Mouse (Mus musculus): ENCODE measurements around the gene Fyn. TPM values are rescaled to one million over a fixed set of nuclear protein-coding genes. Genes with fewer than 3 reads are reported as not detected.
A peak's percentile ranks its signal among the peaks of the same experiment; 100 is the strongest.

Fyn gene
- total RNA-seq, 2 experiments from 2014 or later: 13.3 to 17.8 TPM

DNA sequence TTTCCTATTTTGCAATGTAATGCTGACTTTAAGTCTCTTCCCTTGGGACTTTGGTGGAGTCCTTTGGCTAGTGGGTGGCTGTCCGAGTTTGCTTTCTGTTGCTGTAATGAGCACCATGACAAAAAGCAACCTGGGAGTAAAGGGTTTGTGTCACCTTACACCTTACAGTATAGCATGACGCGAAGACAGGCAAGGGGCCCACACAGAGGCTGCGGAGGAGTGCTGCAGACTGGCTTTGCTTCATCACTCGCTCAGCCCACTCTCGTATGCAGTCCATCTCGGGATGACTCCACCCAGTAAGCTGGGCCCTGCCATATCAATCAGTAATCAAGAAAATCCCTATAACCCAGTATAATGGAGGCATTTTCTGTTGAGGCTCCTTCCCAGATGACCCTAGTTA is 65.2 kb downstream of the Fyn start:
- no peak for DNase-seq
- intact Hi-C loops (cut with DNase I; ENCODE audit: low total_unique reads): no loop called here

DNA sequence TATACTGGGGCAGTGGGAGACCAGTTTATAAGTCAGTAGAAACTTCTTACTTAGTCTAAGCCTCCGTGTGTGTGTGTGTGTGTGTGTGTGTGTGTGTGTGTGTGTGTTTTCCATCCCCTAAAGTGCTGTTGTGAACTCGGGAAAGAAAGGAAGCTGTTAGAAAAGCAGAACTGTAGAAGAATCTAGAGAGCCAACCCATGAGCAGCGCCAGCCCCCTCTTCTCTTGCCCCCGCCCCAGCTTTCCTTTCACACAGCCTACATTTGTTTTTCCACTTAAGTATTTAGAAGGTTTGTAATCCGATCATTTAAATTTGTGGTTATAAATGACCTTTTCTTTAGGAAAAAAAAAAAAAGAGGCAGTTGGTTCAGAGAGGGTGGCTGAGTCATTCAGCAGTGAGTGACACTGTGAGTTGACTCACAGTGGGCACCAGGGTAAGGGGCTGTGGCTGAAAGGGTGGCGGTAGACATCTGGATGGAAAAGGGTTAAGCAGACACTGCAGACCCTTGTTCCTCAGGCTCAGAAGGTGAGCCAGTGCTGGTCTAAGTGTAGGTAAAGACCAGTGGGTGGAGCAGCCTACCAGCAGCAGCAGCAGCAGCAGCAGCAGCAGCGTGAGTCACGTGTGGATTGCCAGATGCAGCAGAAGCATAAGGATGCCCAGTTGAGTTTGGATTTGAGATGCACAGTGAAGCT is 66.2 kb downstream of the Fyn start:
- intact Hi-C loops (cut with DNase I; ENCODE audit: low total_unique reads): no loop called here
- no peak for DNase-seq

DNA sequence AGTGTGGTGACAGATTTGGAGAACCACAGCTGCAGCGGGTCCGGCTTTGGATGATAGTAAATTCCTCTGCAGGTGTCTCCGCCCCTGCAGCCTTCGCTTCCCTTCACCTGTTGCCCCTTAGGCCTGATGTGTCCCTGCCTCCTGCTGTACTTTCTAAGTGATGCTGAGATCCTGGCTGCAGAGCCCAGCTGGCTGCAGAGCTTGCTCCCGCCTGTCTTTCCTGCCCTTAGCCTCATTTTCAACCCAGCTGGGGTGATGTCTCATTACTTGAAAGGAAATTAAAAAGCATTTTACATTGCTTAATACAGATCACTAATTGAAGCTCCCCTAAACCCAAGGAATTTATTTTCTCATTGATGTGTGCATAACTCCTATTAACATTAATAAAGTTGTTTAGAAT is 70.2 kb downstream of the Fyn start:
- no peak for DNase-seq
- intact Hi-C loops (cut with DNase I; ENCODE audit: low total_unique reads): no loop called here

DNA sequence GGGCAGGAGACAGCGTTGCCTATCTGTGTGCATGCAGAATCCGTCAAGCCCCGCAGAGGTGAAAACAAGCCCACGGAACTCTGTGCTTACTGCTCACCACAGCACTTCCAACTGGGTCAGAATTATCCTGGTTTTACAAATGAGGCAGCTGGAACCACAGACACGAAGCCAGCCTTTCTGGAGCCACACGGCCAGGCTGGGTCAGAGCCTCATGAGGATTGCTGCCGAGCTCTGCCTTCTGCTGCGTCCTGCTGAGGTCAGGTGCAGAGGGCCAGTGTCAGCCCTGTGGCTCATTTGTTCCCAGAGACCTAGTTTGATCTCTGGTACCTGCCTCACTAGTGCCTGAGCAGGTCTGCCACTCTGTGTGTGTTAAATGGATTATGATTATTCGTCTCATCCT is 71.9 kb downstream of the Fyn start:
- DNase-seq: no peak
- intact Hi-C loops (cut with DNase I; ENCODE audit: low total_unique reads): no loop called here

DNA sequence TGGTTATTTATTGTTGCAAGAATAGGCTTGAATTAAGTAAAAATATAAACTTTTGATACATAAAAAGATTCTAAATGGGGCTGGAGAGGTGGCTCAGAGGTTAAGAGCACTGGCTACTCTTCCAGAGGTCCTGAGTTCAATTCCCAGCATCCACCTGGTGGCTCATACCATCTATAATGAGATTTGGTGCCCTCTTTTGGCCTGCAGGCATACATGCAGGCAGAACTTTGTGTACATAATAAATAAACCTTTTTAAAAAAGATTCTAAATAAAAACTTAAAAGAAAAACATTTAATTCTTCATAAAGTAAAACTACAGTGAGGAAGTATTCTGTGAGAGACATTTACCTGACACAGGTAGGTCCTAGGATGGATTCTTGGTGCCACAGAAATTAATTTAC is 73.0 kb downstream of the Fyn start:
- DNase-seq: no peak
- intact Hi-C loops (cut with DNase I; ENCODE audit: low total_unique reads): no loop called here

DNA sequence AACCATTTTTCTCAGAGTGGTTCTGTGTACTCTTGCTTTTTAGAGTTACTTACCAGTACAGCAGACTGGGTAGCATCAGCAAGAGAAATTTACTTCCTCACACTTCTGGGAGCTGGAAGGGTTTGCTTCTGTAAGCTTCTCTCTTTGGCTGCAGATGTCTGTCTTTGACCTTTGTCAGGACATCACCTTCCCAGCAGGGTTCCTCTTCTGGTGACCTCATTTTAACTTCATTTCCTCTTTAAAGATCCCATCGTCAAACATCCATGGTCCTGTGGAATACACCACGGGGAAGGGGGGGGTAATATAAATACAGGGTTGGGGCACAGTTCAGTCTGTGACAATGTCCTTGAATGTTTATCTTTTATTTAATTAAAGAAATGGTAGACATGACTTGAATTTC is 74.5 kb downstream of the Fyn start:
- intact Hi-C loops (cut with DNase I; ENCODE audit: low total_unique reads): no loop called here
- no peak for DNase-seq

DNA sequence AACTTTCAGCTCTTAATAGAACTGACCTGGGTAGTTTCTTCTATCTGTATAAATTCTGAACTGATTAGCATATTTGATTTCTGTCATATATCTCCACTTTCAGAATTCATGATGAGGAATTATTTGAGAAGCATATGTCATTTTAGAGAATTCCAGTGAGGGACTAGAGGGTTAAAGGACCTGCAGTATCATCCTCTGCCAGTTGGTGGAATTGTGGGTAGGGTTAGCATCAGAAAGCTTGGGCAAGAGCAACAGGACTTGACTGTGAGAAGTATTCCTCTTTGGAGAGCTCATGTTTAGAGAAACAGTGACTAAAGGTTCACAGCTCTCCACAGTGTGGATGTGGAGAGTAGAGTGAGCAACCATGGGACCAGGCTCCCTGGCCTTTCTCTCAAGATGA is 75.3 kb downstream of the Fyn start:
- intact Hi-C loops (cut with DNase I; ENCODE audit: low total_unique reads): no loop called here
- no peak for DNase-seq

DNA sequence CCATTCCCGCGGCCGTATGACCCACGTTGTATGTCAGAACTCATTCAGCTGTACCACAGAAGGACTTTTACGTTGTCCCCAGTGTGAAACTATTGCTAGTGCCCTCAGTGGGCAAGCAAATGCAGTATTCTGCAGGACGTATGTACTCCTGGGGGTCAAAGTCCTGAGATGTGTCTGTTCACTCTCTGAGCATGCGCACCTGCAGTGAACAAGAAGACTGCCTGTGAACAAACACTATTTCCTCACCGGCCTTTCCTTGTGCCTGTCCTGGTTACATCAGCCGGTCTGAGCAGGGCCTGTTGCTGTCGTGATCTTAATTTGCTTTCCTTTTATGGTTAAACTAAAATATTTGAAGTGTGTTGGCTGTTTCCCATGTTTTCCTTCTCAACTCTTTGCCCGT is 77.2 kb downstream of the Fyn start:
- intact Hi-C loops (cut with DNase I; ENCODE audit: low total_unique reads): no loop called here
- DNase-seq: no peak

DNA sequence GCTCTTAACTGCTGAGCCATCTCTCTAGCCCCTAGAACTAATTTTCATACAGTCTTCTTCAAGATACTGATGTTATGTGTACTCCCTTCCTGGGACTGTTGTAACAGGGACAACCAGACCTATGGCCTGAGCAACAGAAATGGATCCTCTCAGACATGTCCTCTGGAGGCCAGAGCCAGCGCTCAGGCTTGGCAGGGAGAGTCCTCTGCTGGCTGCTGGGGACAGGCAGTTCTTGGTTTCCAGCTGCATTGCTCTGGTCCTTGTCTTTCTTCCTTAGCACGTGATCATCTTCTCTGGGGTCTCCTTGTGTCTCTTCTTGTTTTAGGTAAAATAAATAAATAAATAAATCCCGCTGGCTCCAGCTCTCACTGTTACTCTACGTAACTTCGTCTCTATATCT is 78.1 kb downstream of the Fyn start:
- DNase-seq: no peak
- intact Hi-C loops (cut with DNase I; ENCODE audit: low total_unique reads): no loop called here

DNA sequence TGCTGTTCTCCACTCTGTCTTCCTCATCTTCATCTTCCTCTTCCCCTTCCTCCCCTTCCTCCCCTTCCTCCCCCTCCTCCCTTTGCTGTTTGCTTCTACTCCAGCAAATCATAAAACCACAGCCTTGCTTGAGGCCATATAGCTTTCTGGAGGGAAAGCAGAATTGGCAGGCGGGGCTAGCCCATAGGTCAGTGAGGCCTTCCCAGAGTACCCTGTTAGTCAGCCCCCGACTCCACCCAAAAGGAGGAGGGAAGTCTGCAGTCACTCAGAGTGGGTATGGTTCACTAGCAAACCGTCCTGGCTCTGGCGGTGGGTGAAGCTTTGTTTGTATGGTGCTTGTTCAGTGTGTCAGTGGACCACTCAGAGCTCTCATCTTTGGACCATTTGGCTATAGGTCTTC is 80.5 kb downstream of the Fyn start:
- no peak for DNase-seq
- intact Hi-C loops (cut with DNase I; ENCODE audit: low total_unique reads): no loop called here

DNA sequence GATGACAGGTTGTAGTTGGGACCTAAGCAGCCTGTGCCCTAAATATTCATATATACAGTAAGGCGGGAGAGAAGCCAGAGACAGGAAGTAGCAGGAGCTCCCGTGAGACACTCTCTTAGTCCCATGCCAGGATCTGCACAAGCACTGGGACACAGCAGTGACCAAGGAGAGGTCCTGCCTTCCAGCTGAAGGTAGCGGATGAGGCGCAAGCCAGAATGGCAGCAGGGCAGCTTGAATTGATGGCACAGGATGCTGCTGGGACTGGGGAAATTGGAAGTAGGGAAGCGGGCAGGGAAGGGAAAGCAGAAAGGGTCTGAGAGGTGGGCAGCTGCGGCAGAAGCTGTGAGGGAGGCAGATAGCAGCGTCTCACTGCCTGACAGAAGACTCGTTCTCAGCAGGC is 81.7 kb downstream of the Fyn start:
- no peak for DNase-seq
- intact Hi-C loops (cut with DNase I; ENCODE audit: low total_unique reads): no loop called here

DNA sequence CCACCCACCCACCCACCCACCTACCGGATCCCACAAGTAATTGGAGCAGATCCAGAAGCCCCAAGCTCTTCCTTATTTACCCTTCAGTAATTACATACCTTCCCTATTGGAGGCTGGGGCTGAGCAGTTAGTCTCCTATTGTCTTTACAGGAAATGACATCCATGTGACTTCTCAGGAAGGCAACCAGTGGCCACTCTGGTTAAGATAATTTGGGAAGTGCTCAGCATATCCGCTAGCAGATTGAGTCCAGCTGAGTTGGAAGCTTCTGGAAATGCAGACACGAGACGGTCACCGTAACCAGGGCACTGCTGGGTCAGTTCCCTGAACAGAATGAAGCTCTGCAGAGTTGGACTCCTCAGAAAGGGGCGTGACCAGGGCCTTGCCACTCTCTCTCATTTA is 82.4 kb downstream of the Fyn start:
- intact Hi-C loops (cut with DNase I; ENCODE audit: low total_unique reads): no loop called here
- DNase-seq: no peak

DNA sequence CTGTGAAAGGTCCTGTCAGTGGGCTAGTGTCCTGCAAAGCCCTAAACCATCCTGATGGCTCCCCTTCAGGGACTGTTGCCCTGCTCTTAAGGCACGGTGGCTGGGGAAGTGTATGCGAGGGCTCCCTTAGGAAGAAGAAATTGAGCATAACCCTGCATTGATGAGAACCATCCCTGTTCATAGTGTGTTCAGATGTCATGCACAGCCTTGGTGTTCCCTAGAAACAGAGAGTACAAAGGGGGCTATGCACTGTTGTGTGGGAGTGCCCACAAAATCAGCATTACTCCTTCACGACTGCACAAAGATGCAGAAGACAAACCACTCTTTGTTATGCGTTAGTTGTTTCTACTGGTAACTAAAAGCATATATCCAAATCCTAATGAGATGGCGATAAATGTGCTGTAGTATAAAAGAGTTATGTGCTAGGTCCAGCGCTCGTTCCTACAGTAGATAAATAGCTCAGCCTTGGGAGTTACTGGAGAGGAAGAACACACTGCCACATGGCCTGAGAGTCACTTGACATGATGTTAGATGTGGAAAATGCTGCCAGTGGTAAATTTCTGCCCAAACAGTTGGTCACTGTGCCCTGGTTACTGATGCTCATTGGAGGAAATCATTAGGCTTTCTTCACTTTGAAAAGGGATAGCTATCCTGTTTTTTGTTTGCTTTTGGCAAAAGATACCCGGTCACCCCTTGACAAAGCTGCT is 83.4 kb downstream of the Fyn start:
- intact Hi-C loops (cut with DNase I; ENCODE audit: low total_unique reads): no loop called here

DNA sequence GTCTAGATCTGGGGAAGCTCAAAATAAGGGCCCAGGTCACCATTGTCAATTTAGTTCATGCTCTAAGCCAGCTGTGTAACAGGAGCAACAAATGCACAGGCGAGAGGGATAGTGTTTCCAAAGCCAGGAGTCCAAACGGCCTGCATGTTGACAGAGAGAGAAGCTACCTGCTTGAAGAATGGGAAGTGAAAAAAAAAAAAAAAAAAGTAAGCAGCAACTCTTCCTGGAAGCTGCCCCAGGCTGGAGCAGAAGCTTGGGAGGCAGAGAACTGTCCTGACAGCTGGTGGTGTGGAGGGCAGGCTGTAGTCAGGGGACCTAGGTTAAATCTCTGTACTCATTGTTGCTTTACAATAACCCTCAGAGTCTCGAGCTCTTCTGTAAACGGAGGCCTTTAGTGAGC is 86.7 kb downstream of the Fyn start:
- no peak for DNase-seq
- intact Hi-C loops (cut with DNase I; ENCODE audit: low total_unique reads): no loop called here

More for the DNA sequence above, 83.4 kb downstream of the Fyn start:
- DNase-seq: no peak

DNA sequence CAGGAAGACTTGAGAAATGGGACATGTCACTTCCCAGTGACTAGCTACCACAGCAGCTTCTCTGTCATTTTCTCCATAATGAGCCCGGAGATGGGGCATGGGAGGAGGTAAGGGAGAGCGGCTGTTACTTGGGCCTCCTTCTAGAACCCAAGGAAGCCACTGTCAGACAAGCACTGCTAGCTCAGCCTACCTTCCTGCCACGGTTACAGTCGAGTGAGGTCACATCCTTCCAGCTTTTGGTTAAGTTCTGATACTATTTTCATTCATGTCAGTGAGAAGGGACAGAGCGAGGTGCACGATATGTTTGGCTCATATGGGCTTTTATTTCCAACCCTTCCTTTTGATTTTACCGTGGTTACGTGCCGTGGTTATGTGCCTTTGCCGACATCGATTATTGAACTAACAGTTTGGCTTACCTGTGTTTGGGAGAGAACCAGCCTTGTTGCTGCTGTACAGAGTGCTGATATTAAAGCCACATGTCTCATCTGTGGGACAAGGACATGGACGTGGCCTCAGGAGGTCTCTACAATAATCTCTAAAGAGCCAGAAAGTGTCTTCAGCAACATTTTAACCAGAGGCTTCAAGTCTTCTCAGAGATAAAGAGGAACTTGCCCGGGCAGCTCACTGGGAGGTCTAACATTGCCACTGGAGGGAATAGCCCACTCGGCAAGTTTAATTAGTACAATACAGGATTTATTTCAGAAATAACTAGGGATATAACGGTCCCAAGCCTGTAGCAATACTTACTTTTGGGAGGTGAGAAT is 87.4 kb downstream of the Fyn start:
- no peak for DNase-seq
- intact Hi-C loops (cut with DNase I; ENCODE audit: low total_unique reads): no loop called here

DNA sequence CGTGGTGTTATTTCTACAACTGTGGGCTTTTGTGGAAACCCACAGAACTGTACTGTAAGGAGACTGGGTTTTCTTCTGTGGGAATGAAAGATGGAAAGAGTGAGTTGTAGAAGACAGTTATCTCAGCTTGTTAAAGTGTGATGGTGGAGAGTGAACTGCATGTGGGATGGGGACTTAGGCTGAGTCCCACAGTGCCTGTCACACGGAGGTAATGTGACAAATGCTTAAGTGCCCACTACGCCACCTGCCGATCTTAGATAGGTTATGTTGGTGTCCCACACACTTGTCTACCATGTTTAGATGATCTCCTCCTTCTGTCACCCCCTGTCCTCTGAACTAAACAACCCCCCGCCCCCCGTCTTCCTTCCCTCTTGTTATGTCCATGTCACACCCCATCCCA is 88.1 kb downstream of the Fyn start:
- intact Hi-C loops (cut with DNase I; ENCODE audit: low total_unique reads): no loop called here
- DNase-seq: no peak

DNA sequence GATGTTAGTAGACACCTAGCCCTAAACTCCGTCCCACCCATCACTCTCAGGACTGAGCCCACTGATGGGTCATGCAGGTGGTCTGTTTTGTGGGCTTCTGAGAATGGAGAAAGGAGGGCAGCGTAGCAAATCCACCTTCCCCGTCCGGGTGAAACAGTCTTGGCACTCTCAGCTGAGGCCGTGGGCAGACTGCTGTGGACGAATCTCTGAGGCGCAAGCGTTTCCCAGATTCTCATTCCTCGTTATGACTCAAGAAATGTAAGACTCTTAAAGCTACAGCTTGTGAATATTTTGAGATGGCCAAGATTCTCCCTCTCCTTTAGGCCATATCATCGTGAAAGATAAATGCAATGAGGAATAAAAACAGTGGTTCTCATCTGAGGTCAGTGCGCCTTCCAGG is 88.6 kb downstream of the Fyn start:
- intact Hi-C loops (cut with DNase I; ENCODE audit: low total_unique reads): no loop called here

DNA sequence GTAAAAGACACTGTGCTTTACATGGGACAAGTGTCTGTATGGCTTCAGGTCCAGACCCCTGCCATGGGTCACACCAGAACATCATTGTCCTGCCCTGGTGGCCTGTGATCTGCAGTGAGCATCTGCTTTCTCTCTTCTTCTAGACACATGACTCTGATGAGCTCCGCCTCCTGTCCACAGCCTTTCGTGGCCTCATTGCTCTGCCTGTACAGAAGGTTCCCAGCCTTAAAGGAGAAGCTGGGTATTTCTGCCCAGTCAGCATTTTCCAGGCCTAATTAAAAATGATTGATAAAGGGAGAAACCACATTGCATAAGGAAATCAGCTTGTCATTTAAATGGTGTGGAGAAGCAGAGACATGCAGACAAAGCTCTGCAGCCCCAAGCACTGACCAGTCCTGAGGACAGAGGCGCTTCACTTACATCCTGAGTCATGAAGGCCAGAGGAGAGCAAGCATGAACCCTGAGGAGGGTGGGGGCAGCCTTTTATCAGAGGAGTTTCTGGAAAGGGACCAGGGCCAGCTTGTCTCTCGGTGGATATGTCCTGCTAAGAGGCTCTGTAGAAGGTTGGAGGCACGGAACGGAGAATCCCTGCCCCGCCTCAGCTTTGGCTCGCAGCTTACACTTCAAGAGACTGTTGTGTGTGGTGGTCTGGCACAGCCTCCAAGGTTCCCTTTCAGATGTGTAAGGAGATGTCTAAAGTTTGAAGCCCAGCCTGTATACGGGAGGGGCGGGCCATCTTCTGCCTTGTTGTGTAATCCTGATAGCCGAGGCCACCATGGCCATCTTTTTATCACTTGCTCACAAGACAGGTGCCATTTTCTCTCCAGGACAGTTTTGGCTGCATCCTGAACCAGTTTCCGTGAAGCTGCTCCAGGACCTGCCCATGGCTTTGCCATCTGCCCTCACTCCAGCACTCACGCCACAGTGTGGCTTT is 90.4 kb downstream of the Fyn start:
- intact Hi-C loops (cut with DNase I; ENCODE audit: low total_unique reads): no loop called here
- DNase-seq: peak; percentile 27

More for the DNA sequence above, 88.6 kb downstream of the Fyn start:
- DNase-seq: no peak

DNA sequence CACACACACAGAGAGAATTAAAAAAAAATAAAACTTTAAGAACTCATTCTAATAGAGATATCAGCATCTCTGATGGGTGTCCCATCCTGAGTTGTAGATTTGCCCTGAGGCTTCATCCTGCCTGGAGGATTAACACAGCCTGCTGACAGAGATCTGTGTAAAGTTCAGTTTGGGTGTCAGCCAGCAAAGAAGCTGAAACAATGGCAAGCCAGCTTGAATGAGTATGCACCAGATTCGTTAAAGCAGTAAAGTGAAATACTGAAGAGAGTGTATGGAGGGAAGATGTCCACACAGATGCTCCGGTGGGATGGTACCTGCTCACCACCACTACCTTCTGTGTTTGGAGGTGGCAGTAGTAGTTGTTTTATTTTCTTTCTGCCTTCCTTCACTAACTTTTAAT is 92.0 kb downstream of the Fyn start:
- no peak for DNase-seq
- intact Hi-C loops (cut with DNase I; ENCODE audit: low total_unique reads): no loop called here

DNA sequence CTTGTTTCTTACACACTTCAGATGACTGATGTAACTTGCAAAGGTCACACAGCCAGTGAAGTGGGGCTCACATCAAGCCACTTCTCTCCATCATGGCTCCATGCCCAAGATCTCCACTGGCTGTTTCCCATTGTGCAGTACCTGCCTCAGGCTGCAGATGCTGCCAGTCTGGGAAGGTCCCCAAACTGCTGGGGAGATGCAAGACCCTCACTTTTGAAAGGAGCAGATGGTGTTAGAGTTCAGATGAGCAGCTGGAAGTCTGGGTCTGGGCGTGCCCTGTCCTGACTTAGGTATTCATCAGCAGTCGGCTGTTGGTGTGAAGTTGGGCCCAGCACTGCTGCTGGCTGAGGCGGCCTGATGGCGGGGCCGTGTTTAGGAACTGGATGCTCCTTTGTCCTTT is 93.3 kb downstream of the Fyn start:
- intact Hi-C loops (cut with DNase I; ENCODE audit: low total_unique reads): no loop called here
- no peak for DNase-seq
